Mouse (Mus musculus): ENCODE data around the gene Vwce. TPM values are rescaled to one million over a fixed set of nuclear protein-coding genes. Genes with fewer than 3 reads are reported as not detected.

The Vwce gene
- polyA plus RNA-seq, 1 experiment from 2014 or later = 0.34 TPM

GRCm38 (mm10) chr19:10673275-10673674 lies 39.3 kb downstream of the Vwce start:
- Histone ChIP-seq H3K9ac (no peak overlapping the region), H3K27ac (ENCODE audit: poor library complexity, severe bottlenecking) (no peak overlapping the region), H3K4me3 (no peak overlapping the region), H3K27me3 (replicated peaks) (peaks cover 20% of the 10 kb centered on the region; the same call in 1 of the 2 replicates), H3K9me3 (replicated peaks) (no peaks in the 10 kb centered on the region), H3K4me2 (no peak overlapping the region), H3K4me1 (replicated peaks) (no peaks in the 10 kb centered on the region), H3K36me3 (no peaks in the 10 kb centered on the region)
- WGBS = 46% methylated on average over 1 of the region's 1 CpGs
- no peak for ATAC-seq (ENCODE audit: insufficient number of reproducible peaks, low FRiP score)

- Histone ChIP-seq H3K36me3 (no peaks in the 10 kb centered on the region), H3K27me3 (replicated peaks) (peaks cover 27% of the 10 kb centered on the region), H3K4me1 (replicated peaks) (0 out of 2 replicates have a peak, but pooled peaks cover 3% of the 10 kb centered on the region), H3K9me3 (replicated peaks) (no peaks in the 10 kb centered on the region), H3K4me3 (no peak overlapping the region), H3K4me2 (no peak overlapping the region), H3K27ac (ENCODE audit: poor library complexity, severe bottlenecking) (no peak overlapping the region), H3K9ac (no peak overlapping the region)
- no peak for ATAC-seq (ENCODE audit: insufficient number of reproducible peaks, low FRiP score)
- 84% methylated on average over 16 of the region's 16 CpGs for WGBS
These were observed 42.6 kb downstream of the Vwce start for GRCm38 (mm10) chr19:10676656-10677055.

GRCm38 (mm10) chr19:10677915-10678771 lies 44.1 kb downstream of the Vwce start, which contains the start of gene Pga5:
Gene Pga5 (minus strand): TSS chr19:10678071.
- 0 out of 2 replicates have a peak, but pooled peaks cover 3% of the 10 kb centered on the region for H3K4me1 ChIP-seq (replicated peaks)
- ATAC-seq (ENCODE audit: insufficient number of reproducible peaks, low FRiP score) = 0 out of 2 replicates have a peak, but pooled peaks have one; percentile 57
- H3K27ac ChIP-seq (ENCODE audit: poor library complexity, severe bottlenecking) = no peak within 1 kb of the TSS
- H3K4me2 ChIP-seq = no peak within 1 kb of the TSS
- no peak within 1 kb of the TSS for H3K4me3 ChIP-seq
- no peak within 1 kb of the TSS for H3K9ac ChIP-seq
- peaks cover 31% of the 10 kb centered on the region for H3K27me3 ChIP-seq (replicated peaks)
- H3K9me3 ChIP-seq (replicated peaks) = no peaks in the 10 kb centered on the region
- no peaks in the 10 kb centered on the region for H3K36me3 ChIP-seq
- WGBS = 26% methylated on average over 6 of the region's 6 CpGs

DNA sequence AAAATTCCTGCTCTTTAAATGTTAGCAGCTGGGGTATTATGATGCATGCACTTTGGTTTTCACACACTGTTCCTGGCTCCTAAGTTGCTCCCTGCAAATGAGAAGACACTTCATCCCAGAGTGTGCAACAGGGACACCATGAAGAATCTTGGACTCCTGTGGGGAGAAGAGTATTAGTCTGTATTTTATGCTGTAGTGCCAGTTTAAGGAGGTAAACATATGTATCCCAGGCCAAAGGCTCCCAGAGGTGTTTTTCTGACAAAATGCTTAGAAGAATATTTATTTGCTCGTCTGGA lies 44.7 kb downstream of the Vwce start:
- 0 out of 2 replicates have a peak, but pooled peaks cover 3% of the 10 kb centered on the region for H3K4me1 ChIP-seq (replicated peaks)
- no peak overlapping the region for H3K4me3 ChIP-seq
- WGBS = 81% methylated on average over 1 of the region's 1 CpGs
- no peaks in the 10 kb centered on the region for H3K36me3 ChIP-seq
- H3K27ac ChIP-seq (ENCODE audit: poor library complexity, severe bottlenecking) = no peak overlapping the region
- no peak overlapping the region for H3K9ac ChIP-seq
- H3K9me3 ChIP-seq (replicated peaks) = no peaks in the 10 kb centered on the region
- peaks cover 31% of the 10 kb centered on the region for H3K27me3 ChIP-seq (replicated peaks)
- H3K4me2 ChIP-seq = no peak overlapping the region
- ATAC-seq (ENCODE audit: insufficient number of reproducible peaks, low FRiP score) = no peak

- whole genome bisulfite sequencing = 59% methylated on average over 4 of the region's 4 CpGs
- peaks cover 20% of the 10 kb centered on the region for H3K27me3 ChIP-seq (replicated peaks)
- H3K9ac ChIP-seq = no peak overlapping the region
- H3K4me2 ChIP-seq = no peak overlapping the region
- ATAC-seq (ENCODE audit: insufficient number of reproducible peaks, low FRiP score) = no peak
- H3K4me3 ChIP-seq = no peak overlapping the region
- H3K4me1 ChIP-seq (replicated peaks) = 0 out of 2 replicates have a peak, but pooled peaks cover 3% of the 10 kb centered on the region
- no peaks in the 10 kb centered on the region for H3K9me3 ChIP-seq (replicated peaks)
- H3K36me3 ChIP-seq = no peaks in the 10 kb centered on the region
- no peak overlapping the region for H3K27ac ChIP-seq (ENCODE audit: poor library complexity, severe bottlenecking)
These were observed 47.6 kb downstream of the Vwce start for GRCm38 (mm10) chr19:10681571-10681970.

DNA sequence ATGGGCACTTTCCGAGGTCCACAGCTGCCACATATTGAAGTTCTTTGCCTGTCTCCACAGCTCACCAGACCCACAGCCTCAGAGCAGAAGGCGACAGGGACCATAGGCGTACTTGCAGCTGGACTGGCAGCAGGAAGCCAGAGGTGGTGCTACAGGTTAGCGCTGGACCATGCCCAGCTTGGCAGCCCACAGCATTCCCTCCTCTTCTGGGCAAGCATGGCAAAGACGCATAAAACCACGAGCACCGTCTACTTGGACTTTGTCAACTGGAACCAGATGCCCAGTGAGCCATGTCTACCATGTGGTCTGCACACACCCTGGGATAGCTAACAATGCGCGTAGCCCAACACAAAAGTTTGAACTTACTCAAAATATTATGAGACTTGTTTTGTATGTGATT lies 51.1 kb downstream of the Vwce start:
- no peak overlapping the region for H3K27ac ChIP-seq (ENCODE audit: poor library complexity, severe bottlenecking)
- H3K27me3 ChIP-seq (replicated peaks) = peaks cover 11% of the 10 kb centered on the region
- ATAC-seq (ENCODE audit: insufficient number of reproducible peaks, low FRiP score) = no peak
- H3K4me2 ChIP-seq = no peak overlapping the region
- H3K9ac ChIP-seq = no peak overlapping the region
- H3K36me3 ChIP-seq = no peaks in the 10 kb centered on the region
- H3K9me3 ChIP-seq (replicated peaks) = no peaks in the 10 kb centered on the region
- peaks cover 16% of the 10 kb centered on the region for H3K4me1 ChIP-seq (replicated peaks)
- H3K4me3 ChIP-seq = no peak overlapping the region
- 87% methylated on average over 9 of the region's 9 CpGs for WGBS

DNA sequence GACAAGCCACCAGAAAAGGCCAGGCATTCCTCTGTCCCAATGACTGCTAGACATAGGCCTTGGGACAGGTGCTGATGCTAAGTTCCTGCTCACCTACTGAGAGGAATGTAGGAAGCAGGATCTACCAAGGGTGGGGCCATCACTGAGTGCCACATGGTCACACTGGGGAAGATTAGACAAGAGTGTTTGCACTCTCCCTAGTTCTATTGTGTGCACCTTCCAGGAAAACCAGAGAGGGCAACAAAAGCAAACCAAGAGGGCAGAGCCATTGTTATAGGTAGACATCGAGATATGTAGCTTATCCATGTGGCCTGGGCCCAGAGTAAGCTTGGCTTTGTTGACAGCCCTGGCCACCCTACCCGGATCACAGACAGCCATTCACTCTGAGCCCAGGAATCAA lies 51.7 kb downstream of the Vwce start:
- Histone ChIP-seq H3K27ac (ENCODE audit: poor library complexity, severe bottlenecking) (no peak overlapping the region), H3K36me3 (no peaks in the 10 kb centered on the region), H3K9me3 (replicated peaks) (no peaks in the 10 kb centered on the region), H3K4me2 (no peak overlapping the region), H3K4me1 (replicated peaks) (peaks cover 23% of the 10 kb centered on the region), H3K27me3 (replicated peaks) (peaks cover 6% of the 10 kb centered on the region; the same call in 1 of the 2 replicates), H3K4me3 (no peak overlapping the region), H3K9ac (no peak overlapping the region)
- WGBS = 60% methylated on average over 2 of the region's 2 CpGs
- no peak for ATAC-seq (ENCODE audit: insufficient number of reproducible peaks, low FRiP score)

DNA sequence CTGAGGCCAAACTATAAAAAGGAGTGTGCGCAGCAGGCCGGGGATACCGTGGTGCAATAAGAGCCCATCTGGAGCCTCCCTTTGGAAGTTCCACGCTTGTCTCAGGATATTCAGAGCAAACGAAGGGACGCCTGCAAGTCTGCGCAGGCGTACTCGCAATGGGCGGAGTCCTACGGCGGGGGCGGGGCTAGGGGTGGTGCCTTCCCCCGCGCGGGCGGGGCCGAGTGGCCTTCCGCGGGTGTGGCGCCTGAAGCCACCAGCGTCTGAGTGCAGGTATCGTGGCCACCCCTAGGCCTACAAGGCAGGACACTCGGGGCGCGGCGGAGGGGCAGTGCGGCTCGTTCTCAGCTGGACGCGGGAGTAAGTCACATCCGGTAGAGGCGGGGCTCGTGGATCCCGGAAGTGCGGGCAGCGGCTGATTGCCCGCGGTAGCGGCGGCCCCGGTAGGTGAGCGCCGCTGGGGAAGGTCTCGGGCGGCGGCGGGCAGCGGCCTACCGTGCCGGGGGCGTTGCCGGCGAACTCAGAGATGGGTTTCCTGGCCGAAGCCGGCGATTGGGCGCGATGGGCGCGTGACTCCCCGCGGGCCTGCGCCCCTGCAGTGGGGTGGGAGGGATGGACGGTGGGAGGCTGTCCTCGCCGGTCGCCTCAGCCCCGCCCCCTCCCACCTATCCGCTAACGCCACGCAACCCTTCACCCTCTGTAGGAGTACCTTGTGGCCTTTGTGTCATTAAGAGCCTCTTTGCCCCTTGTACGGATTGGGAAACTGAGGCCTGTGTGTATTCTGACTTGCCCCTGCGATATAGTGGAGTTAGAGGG lies 54.7 kb downstream of the Vwce start, which contains the start of gene Vps37c:
Gene Vps37c (plus strand): TSS at position 199 of the 816 bp plus-strand sequence.
- Histone ChIP-seq H3K4me3 (peak within 1 kb of the TSS; percentile 75), H3K27ac (ENCODE audit: poor library complexity, severe bottlenecking) (peak within 1 kb of the TSS; percentile 95), H3K4me1 (replicated peaks) (peaks cover 37% of the 10 kb centered on the region), H3K4me2 (peak within 1 kb of the TSS; percentile 79), H3K9ac (peak within 1 kb of the TSS; percentile 84), H3K27me3 (replicated peaks) (no peaks in the 10 kb centered on the region), H3K9me3 (replicated peaks) (no peaks in the 10 kb centered on the region), H3K36me3 (no peaks in the 10 kb centered on the region)
- under 1% methylated on average over 72 of the region's 74 CpGs for WGBS
- peak; percentile 93 for ATAC-seq (ENCODE audit: insufficient number of reproducible peaks, low FRiP score)

DNA sequence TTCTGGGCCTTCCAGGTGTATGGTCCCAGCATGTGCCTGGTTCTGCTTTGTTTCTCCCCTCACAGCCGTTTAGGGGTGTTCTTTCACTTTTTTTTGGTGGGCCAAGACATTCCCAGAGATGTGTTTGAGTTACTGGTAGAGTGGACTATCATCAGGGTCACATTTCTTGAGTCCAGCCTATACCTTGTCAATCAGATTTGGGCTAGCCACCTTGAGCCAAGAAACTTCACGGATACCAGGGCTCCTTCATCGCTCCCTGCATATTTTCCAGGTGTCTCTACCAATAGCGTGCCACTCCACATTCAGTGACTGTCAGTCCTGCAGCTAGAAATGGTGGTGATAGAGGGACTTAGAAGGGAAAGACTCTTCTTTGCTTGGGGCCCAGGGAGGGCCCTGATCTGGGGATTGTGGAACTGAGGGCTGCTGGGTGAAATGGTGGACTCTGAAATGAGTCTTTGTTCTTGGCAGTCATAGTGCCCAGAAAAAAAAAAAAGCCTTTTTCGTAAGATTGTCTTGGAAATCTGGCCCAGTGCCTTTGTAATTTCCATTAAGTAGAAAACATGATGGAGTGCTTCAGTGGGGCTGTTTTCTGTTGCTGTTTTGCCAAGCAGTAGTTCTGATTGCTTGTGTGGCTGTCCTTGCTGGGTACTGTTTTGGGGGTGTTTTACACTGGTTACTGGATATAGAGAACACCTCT lies 55.6 kb downstream of the Vwce start:
- Histone ChIP-seq H3K36me3 (no peaks in the 10 kb centered on the region), H3K4me1 (replicated peaks) (peaks cover 37% of the 10 kb centered on the region), H3K4me3 (peak overlapping the region; percentile 75), H3K9ac (peak overlapping the region; percentile 84), H3K9me3 (replicated peaks) (no peaks in the 10 kb centered on the region), H3K4me2 (peak overlapping the region; percentile 79), H3K27ac (ENCODE audit: poor library complexity, severe bottlenecking) (peak overlapping the region; percentile 95), H3K27me3 (replicated peaks) (no peaks in the 10 kb centered on the region)
- 47% methylated on average over 5 of the region's 5 CpGs for WGBS
- no peak for ATAC-seq (ENCODE audit: insufficient number of reproducible peaks, low FRiP score)

DNA sequence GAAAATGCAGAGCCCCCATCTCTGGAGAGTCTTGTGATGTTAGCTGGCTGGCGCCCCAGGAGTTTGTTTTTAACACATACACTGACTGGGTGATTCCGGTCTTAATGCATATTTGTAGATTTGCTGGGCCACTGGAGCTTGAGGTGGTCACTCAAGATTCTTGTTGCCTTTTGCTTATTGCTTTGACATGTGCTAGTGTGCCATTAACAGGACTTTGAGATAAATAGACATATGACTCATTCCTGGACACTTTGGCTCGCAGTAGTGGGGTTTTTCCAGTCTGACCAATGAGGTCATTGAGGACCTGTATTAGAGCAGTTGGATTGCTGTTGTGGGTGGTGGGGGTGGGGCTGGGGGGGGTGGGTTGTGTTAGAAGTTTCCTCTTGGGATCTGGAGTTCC lies 56.3 kb downstream of the Vwce start:
- Histone ChIP-seq H3K9ac (no peak overlapping the region; the same call in 1 of the 2 replicates), H3K4me3 (no peak overlapping the region)
- WGBS = 52% methylated on average over 3 of the region's 3 CpGs

More for the DNA sequence above, 56.3 kb downstream of the Vwce start:
- no peak for ATAC-seq (ENCODE audit: insufficient number of reproducible peaks, low FRiP score)
- peaks cover 40% of the 10 kb centered on the region for H3K4me1 ChIP-seq (replicated peaks)
- H3K27ac ChIP-seq (ENCODE audit: poor library complexity, severe bottlenecking) = peak overlapping the region; percentile 95
- no peaks in the 10 kb centered on the region for H3K36me3 ChIP-seq
- no peaks in the 10 kb centered on the region for H3K9me3 ChIP-seq (replicated peaks)
- H3K27me3 ChIP-seq (replicated peaks) = no peaks in the 10 kb centered on the region
- H3K4me2 ChIP-seq = peak overlapping the region; percentile 79

All from heart, embryonic 12.5 days (tissue).